Mouse (Mus musculus): Measurements from ENCODE around the gene Bst2.

Bst2 gene

GRCm38 (mm10) chr8:71487691-71488445, 49.4 kb downstream of the Bst2 start, which contains the start of gene Gtpbp3:
Gene Gtpbp3 (plus strand): TSS chr8:71488103.
- peak; percentile 8; the same call in 1 of the 2 replicates for ATAC-seq (ENCODE audit: insufficient number of reproducible peaks, low FRiP score, low TSS enrichment)

- no peak for ATAC-seq (ENCODE audit: insufficient number of reproducible peaks, low FRiP score, low TSS enrichment)
Observed at GRCm38 (mm10) chr8:71486136-71486529, 51.1 kb downstream of the Bst2 start.

- ATAC-seq (ENCODE audit: insufficient number of reproducible peaks, low FRiP score, low TSS enrichment): peak; percentile 71
Observed at GRCm38 (mm10) chr8:71485142-71486135, 51.8 kb downstream of the Bst2 start, which contains the start of gene Ano8. Gene Ano8 (minus strand): TSS chr8:71485963.

GRCm38 (mm10) chr8:71484736-71485135, 52.5 kb downstream of the Bst2 start:
- ATAC-seq (ENCODE audit: insufficient number of reproducible peaks, low FRiP score, low TSS enrichment): no peak

Measured in cerebellum, adult (tissue).